Mouse (Mus musculus) stomach, embryonic 16.5 days (tissue): ENCODE data around the gene Fkbp15. TPM values are rescaled to one million over a fixed set of nuclear protein-coding genes. Genes with fewer than 3 reads are reported as not detected.

Experiments used
- ATAC-seq: fragments of 200-750 bp; cut with Nextera tagmentation; 2 replicates; pipeline ENCODE4 v1.8.0; 2017; ENCODE audit warnings: moderate number of reproducible peaks, moderate TSS enrichment; ENCODE audit not compliant: insufficient read depth, low FRiP score
- H3K27ac ChIP-seq: fragments of 300-500 bp; sonication (generic); 2 replicates; pipeline ENCODE4 v1.5.1; 2014; ENCODE audit warnings: low read length
- H3K27me3 ChIP-seq: fragments of 300-500 bp; sonication (generic); 2 replicates; pipeline ENCODE4 v1.6.1; 2014; ENCODE audit warnings: low read length, control low read depth, mixed read lengths; ENCODE audit not compliant: control insufficient read depth, insufficient read depth
- H3K36me3 ChIP-seq: fragments of 300-500 bp; sonication (generic); 2 replicates; pipeline ENCODE4 v1.6.1; 2014; ENCODE audit warnings: low read length; ENCODE audit not compliant: control insufficient read depth, insufficient read depth
- H3K4me1 ChIP-seq: fragments of 300-500 bp; sonication (generic); 2 replicates; pipeline ENCODE4 v1.6.1; 2014; ENCODE audit warnings: low read length, control low read depth, mixed read lengths; ENCODE audit not compliant: control insufficient read depth, insufficient read depth
- H3K4me2 ChIP-seq: fragments of 300-500 bp; sonication (generic); 2 replicates; pipeline ENCODE4 v1.6.1; 2014; ENCODE audit warnings: low read depth, low read length, mixed read lengths
- H3K4me3 ChIP-seq: fragments of 300-500 bp; sonication (generic); replicated peaks from 2 replicates; pipeline ENCODE4 v1.5.1; 2014; ENCODE audit warnings: mild to moderate bottlenecking, low read length
- H3K9ac ChIP-seq: fragments of 300-500 bp; sonication (generic); 2 replicates; pipeline ENCODE4 v1.6.1; 2014; ENCODE audit warnings: low read length
- H3K9me3 ChIP-seq: fragments of 300-500 bp; sonication (generic); replicated peaks from 2 replicates; pipeline ENCODE4 v1.6.1; 2016; ENCODE audit warnings: low read length, control low read depth; ENCODE audit not compliant: control insufficient read depth
- WGBS: fragments of 180-500 bp; shearing (Covaris S2); extraction: QIAGEN DNeasy Blood & Tissue Kit; methylation state at CpG from one replicate; pipeline ENCODE4 v1.1.7; 2014; 5-methylcytosine and 5-hydroxymethylcytosine counted together
- polyA plus RNA-seq: library from polyadenylated mRNA; unstranded; fragments of >200 nt; fragmentation: Nextera tagmentation; extraction: Ambion mirVana; gene quantifications from 2 replicates; pipeline ENCODE4 v1.2.1, GENCODE M21; 2015

The Fkbp15 gene
- polyA plus RNA-seq, 1 experiment from 2014 or later = 29.8 TPM

DNA sequence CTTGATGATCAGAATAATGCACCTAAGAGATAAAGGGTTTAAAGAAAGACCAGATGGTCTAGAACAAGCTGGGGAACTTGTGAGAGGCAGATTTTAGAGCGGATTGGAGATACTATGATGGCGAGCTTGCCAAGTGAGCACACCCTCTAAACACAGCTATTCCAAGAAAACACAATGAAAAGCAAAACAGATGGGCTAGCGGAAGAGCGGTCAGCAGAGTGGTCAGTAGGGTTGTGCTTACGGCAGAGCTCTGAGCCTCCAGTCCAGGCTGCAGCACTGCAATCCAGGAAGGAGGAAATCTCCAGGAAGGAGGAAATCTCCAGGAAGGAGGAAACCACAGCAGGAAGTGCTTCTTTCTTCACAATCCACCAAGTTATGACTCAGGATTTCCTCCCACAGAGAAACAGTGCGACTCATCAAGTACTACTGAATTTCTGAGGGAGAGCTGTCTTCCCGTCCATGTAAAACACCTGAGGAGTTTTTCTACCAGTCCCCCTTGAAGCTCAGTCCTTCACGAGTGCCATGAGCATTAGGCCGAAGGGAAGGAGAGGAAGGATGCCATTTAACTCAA, 46.6 kb downstream of the Fkbp15 start:
- Histone ChIP-seq H3K9ac (no peak overlapping the region), H3K4me3 (no peak overlapping the region), H3K27ac (no peak overlapping the region), H3K4me2 (no peak overlapping the region), H3K36me3 (peaks cover 2% of the 10 kb centered on the region), H3K4me1 (no peaks in the 10 kb centered on the region), H3K9me3 (no peaks in the 10 kb centered on the region), H3K27me3 (no peaks in the 10 kb centered on the region)
- no peak for ATAC-seq
- WGBS = 85% methylated on average over 9 of the region's 9 CpGs

DNA sequence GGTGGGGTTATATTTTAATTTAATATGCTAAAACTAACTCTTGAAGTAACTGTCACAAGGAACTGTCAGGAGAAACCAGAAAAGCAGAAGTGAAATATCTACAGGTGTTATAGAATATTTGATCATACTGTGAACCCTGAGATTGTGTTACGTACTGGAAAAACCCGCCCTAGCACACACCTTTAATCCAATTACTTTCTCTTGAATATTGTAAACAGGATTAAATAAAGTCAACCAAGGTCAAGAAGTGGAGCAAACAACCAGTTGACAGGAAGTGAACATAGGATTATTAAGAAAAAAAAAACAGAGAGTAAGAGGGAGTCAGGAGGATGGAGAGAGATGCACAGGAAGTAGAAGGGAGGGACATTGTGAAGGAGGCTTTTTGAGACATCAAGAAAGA, 47.5 kb downstream of the Fkbp15 start:
- Histone ChIP-seq H3K4me3 (no peak overlapping the region), H3K9ac (no peak overlapping the region), H3K27me3 (no peaks in the 10 kb centered on the region), H3K4me1 (no peaks in the 10 kb centered on the region), H3K4me2 (no peak overlapping the region), H3K27ac (no peak overlapping the region), H3K9me3 (no peaks in the 10 kb centered on the region), H3K36me3 (peaks cover 5% of the 10 kb centered on the region)
- ATAC-seq = no peak
- WGBS = 83% methylated on average over 2 of the region's 2 CpGs

DNA sequence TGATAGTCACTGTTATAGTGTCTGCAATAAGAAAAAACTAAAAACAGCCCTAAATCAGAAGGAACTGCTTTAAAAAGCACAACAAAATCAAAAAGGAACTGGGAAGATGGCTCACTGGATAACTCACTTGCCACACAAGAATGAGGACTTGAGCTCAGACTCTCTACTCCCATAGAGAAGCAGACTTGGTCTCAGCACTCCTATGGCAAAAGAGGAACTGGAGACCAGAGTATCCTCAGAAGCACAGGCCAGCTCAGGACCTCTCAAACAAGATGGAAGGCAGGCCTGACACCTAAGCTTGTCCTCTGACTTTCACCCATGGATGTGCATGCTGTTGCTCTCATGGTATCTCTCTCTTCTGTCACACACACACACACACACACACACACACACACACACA, 51.9 kb downstream of the Fkbp15 start:
- no peaks in the 10 kb centered on the region for H3K9me3 ChIP-seq
- H3K27ac ChIP-seq = no peak overlapping the region
- H3K27me3 ChIP-seq = no peaks in the 10 kb centered on the region
- no peak overlapping the region for H3K4me3 ChIP-seq
- no peak for ATAC-seq
- H3K36me3 ChIP-seq = peaks cover 25% of the 10 kb centered on the region
- no peak overlapping the region for H3K4me2 ChIP-seq
- no peaks in the 10 kb centered on the region for H3K4me1 ChIP-seq
- H3K9ac ChIP-seq = no peak overlapping the region

DNA sequence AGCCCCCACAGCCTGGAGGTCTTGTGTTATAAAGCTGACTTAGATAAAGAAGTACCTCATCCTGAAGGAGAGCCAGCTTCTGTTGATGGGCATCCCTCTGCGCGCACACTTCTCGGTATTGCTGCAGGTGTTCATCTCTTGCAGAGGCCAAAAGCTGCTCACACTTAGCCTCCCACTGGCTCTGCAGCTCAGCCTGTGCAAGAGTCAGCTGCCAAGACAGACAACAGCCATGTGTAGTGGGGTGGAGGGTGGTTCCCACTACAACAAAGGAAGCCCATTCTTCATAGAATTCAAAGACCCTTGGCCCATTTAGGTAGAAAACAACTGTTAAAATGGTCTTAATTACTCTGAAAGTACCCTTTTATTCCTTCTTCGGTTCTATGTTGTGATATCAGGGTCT, 53.5 kb downstream of the Fkbp15 start:
- Histone ChIP-seq H3K27ac (no peak overlapping the region), H3K4me3 (no peak overlapping the region), H3K9ac (no peak overlapping the region), H3K4me1 (no peaks in the 10 kb centered on the region), H3K9me3 (no peaks in the 10 kb centered on the region), H3K36me3 (peaks cover 37% of the 10 kb centered on the region), H3K4me2 (no peak overlapping the region), H3K27me3 (no peaks in the 10 kb centered on the region)
- WGBS = 89% methylated on average over 4 of the region's 4 CpGs
- no peak for ATAC-seq

DNA sequence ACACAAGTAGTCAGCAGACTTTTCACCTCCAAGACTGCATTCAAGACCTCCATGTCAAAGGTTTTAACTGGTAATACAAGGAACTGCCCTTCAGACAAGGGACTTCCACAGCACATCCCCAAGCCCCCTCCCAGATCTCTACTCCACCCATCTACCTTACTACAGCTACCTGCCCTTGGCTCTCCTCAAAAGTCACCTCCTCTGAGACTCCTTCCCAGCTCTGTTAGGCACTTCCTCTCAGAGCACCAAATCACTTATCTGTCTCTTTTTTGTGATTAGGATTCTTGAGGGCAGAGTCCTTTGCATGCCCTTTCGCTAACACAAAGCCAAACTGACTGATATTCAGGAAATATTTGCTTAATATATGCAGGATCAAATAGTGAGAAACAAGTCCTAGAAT, 54.0 kb downstream of the Fkbp15 start:
- H3K36me3 ChIP-seq = peaks cover 37% of the 10 kb centered on the region
- H3K9ac ChIP-seq = no peak overlapping the region
- H3K4me2 ChIP-seq = no peak overlapping the region
- no peak overlapping the region for H3K4me3 ChIP-seq
- no peak overlapping the region for H3K27ac ChIP-seq
- 83% methylated on average over 1 of the region's 1 CpGs for WGBS
- H3K27me3 ChIP-seq = no peaks in the 10 kb centered on the region
- no peak for ATAC-seq
- no peaks in the 10 kb centered on the region for H3K4me1 ChIP-seq
- no peaks in the 10 kb centered on the region for H3K9me3 ChIP-seq

DNA sequence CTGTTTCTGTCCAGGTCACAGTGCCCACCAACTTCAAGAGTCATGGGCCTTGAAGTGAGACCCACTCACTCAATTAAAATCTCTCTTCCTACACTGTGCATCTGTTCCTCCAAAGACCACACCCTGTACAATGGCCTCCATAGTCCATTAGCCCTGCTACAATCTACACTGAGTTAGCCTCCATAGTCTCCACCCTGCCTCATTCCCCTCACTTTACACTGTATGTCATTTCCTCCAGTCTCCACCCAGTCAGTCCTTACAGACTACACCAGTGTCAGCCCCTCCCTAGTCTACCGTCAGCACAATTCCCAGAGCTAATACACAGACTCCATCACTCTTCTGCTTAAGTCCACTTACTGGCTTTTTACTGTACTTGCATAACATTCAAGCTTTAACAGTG, 57.1 kb downstream of the Fkbp15 start:
- Histone ChIP-seq H3K4me1 (no peaks in the 10 kb centered on the region), H3K9ac (no peak overlapping the region), H3K4me2 (no peak overlapping the region), H3K9me3 (no peaks in the 10 kb centered on the region), H3K27ac (no peak overlapping the region), H3K27me3 (no peaks in the 10 kb centered on the region), H3K36me3 (peaks cover 40% of the 10 kb centered on the region), H3K4me3 (no peak overlapping the region)
- WGBS = 53% methylated on average over 1 of the region's 1 CpGs
- ATAC-seq = no peak

DNA sequence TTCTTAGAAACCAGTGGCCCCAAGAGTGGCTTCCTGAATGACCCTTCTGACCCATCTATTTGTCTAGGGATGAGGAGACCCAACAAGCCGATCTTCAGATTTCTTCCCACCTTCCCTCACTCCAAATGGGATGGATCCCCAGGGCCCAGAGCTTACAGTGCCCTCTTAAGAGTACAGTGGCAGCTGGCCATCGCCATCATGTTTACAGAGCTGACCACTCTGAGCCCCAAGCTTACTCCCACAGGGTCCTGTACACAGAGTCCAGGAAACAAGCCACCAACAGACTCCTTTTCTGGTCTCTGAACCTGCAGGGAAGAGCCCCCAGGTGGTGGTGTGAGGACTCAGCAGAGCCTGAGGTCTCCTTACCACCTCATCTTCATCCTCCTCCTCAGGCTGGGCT, 57.6 kb downstream of the Fkbp15 start:
- H3K9me3 ChIP-seq = no peaks in the 10 kb centered on the region
- H3K36me3 ChIP-seq = peaks cover 37% of the 10 kb centered on the region
- no peak overlapping the region for H3K27ac ChIP-seq
- H3K9ac ChIP-seq = no peak overlapping the region
- no peak overlapping the region for H3K4me3 ChIP-seq
- no peak overlapping the region for H3K4me2 ChIP-seq
- no peaks in the 10 kb centered on the region for H3K4me1 ChIP-seq
- ATAC-seq = no peak
- WGBS = 32% methylated on average over 2 of the region's 2 CpGs
- no peaks in the 10 kb centered on the region for H3K27me3 ChIP-seq

DNA sequence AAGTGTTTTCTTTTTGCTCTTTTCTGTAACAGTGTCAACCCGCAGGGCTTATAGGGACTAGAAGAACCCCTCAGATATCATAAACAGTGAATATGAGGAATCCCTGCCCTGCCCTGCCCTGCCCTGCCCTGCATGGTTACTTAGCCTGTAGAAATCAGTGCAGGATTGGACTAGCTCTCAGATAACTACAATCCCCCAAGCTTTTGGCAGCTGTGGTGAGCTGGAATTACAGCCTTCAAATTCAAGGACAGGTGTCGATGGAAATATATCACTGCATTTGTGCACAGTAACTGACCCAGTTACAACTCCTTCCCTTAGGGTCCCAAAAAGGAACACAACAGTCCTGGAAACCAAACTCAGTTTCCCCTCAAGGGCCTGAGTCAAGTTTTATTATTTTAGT, 60.3 kb downstream of the Fkbp15 start:
- Histone ChIP-seq H3K36me3 (peaks cover 31% of the 10 kb centered on the region), H3K4me1 (no peaks in the 10 kb centered on the region), H3K27ac (no peak overlapping the region), H3K4me2 (no peak overlapping the region), H3K4me3 (no peak overlapping the region), H3K9me3 (no peaks in the 10 kb centered on the region), H3K27me3 (no peaks in the 10 kb centered on the region), H3K9ac (no peak overlapping the region)
- WGBS = 79% methylated on average over 2 of the region's 2 CpGs
- ATAC-seq = no peak

DNA sequence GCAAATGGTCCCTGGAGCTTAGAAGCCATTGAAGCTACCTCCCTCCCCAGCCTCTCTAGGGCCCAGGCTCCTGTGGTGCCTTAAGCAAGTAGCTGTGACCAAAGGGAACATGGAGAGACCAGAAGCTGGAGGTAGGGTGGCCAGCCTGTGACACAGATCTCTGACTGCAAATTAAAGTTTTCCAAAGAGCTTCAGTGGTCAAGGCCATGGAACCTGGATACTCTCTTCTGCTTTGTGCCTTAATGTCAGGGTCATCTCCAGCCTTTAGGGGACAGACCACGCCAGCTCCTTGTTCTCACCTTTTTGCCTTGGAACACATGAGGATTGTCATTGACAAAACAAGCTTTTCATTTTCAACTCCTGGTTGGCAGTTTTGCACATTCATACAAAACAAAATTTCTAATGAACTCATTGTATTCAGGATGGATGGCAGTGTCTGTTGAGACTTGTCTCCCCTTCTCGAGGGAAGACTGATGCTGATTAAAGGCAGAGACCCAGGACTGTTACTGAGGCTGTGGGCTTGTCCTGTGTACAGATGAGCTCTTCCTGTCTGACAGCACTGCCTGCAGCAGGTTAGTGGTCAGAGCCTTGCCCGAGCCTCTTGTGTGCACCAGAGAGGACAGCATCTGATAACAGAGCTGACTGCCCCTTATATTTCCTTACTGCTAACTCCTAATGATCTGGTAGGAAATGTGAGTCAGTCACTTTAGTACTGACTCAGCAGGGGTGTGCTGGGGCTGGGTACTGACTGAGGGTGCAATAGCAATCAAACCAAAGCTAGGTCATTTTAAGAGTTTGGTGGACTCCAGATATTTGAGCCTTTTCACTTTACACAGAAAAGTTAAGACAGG, 62.8 kb downstream of the Fkbp15 start:
- no peaks in the 10 kb centered on the region for H3K9me3 ChIP-seq
- no peak overlapping the region for H3K9ac ChIP-seq
- no peak for ATAC-seq
- no peaks in the 10 kb centered on the region for H3K27me3 ChIP-seq
- H3K4me2 ChIP-seq = no peak overlapping the region
- no peak overlapping the region for H3K4me3 ChIP-seq
- H3K27ac ChIP-seq = no peak overlapping the region
- no peaks in the 10 kb centered on the region for H3K4me1 ChIP-seq
- 80% methylated on average over 3 of the region's 3 CpGs for WGBS
- peaks cover 8% of the 10 kb centered on the region; the same call in 1 of the 2 replicates for H3K36me3 ChIP-seq
